Mouse (Mus musculus) Patski (cell line): ENCODE results near the gene Gstm6. TPM values are rescaled to one million over a fixed set of nuclear protein-coding genes. Genes with fewer than 3 reads are reported as not detected.
A peak's percentile ranks its signal among the peaks of the same experiment; 100 is the strongest.

Experiments used
- ATAC-seq: fragments of 100-300 bp; one replicate; pipeline ENCODE4 v1.8.0; 2021
- CTCF ChIA-PET: fragments of 350-600 bp; sonication (Branson Sonifier 250); formaldehyde crosslinking; loops from one replicate; lab custom pipeline; 2022; ENCODE audit warnings: inconsistent platforms; lab: Charles Lee
- POLR2A ChIA-PET: fragments of 350-600 bp; sonication (Branson Sonifier 250); formaldehyde crosslinking; loops from one replicate; lab custom pipeline; 2022; ENCODE audit warnings: antibody characterized with exemption, inconsistent platforms; lab: Charles Lee
- DNase-seq: peaks from one replicate; pipeline ENCODE4 v3.0.0-alpha.2; 2011; ENCODE audit warnings: low read depth, low spot score
- H3K27me3 ChIP-seq: fragments of 371-371 bp; one replicate; pipeline ENCODE4 v1.5.1; 2021
- CTCF ChIP-seq: fragments of 100-300 bp; IDR thresholded peaks from one replicate; pipeline ENCODE4 v1.5.1; 2021
- in situ Hi-C: fragments of 300-500 bp; cut with MboI; formaldehyde crosslinking; loops from 3 replicates; pipeline ENCODE4 v1.11.1; 2018; ENCODE audit warnings: low pct_unique_long_range_greater_than_20kb, mixed read lengths
- polyA plus RNA-seq: library from polyadenylated mRNA; unstranded; gene quantifications from one replicate; pipeline ENCODE4 v1.2.3, GENCODE M21; 2021

The Gstm6 gene
- polyA plus RNA-seq, 1 experiment from 2014 or later: 0.15 TPM

GRCm38 (mm10) chr3:107945729-107946128 is 2.2 kb upstream of the Gstm6 start:
- ChIA-PET CTCF (interaction anchor here (1.0 to 1.5 kb wide), 2 partner anchors 15 to 203 kb away, joined by 3 to 4 read pairs; no protein-coding TSS in a partner anchor), POLR2A (no interaction called here)
- in situ Hi-C loops: no loop called here
- no peak for DNase-seq
- H3K27me3 ChIP-seq: no peaks in the 10 kb centered on the region
- no peak for ATAC-seq
- TF ChIP-seq CTCF: peak; percentile 39

DNA sequence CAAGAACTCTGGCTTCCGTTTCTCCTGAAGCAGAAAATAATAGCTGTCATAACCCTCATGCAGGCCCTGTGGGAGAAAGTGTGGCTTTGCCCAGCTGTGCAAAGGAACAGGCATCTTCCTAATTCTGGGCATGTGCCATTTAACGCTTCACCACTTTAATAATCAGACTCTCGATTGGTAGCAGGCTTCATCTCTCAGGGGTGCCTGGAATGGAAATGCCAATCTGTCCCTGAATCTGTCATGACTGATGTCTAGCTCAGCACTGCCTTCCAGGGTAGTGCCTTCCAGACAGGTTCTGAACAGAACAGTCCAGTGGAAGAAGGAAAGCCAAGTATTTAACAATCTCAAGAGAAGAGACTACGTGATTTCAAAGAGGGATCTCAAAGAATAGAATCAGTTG is 2.3 kb downstream of the Gstm6 start:
- ATAC-seq (no peak), DNase-seq (no peak)
- no peaks in the 10 kb centered on the region for H3K27me3 ChIP-seq
- in situ Hi-C loops: no loop called here
- TF ChIP-seq CTCF: no peak
- ChIA-PET CTCF (interaction anchor here (1.8 to 5.3 kb wide), 5 partner anchors 11 to 121 kb away, joined by 5 to 25 read pairs (median 20); partner anchors contain the start of genes Gstm1 and Gstm7), POLR2A (interaction anchor here (0.5 kb wide), 1 partner anchor 41 kb away, joined by 5 read pairs; no protein-coding TSS in a partner anchor)

DNA sequence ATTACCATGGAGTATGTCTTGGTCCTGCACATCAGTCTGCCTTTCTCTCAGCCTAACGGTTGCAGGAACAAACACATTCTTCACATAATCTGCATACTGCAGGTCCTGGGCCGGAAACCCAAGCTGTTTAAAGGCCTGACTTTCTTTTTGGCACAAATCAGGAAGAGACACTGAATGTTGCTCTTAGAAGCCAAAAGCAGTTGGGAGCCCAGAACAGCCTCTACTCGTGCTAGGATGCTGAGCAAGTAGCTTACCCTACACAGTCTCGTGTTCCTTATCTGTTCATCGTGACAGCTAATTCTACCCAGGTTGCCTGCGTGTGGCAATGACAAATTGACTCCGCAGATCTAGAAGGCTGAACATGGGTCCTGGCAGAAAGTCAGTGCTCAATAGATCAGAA is 3.0 kb downstream of the Gstm6 start:
- TF ChIP-seq CTCF: no peak
- ATAC-seq: peak; percentile 14
- in situ Hi-C loops: no loop called here
- ChIA-PET POLR2A (interaction anchor here (1.1 kb wide), 1 partner anchor 9 kb away, joined by 4 read pairs; the partner anchor contains the start of gene Gstm7), CTCF (interaction anchor here (1.3 to 5.3 kb wide), 9 partner anchors 9 to 207 kb away, joined by 4 to 25 read pairs (median 20); partner anchors contain the start of genes Gstm1 and Gstm7)
- H3K27me3 ChIP-seq: no peaks in the 10 kb centered on the region
- DNase-seq: no peak

DNA sequence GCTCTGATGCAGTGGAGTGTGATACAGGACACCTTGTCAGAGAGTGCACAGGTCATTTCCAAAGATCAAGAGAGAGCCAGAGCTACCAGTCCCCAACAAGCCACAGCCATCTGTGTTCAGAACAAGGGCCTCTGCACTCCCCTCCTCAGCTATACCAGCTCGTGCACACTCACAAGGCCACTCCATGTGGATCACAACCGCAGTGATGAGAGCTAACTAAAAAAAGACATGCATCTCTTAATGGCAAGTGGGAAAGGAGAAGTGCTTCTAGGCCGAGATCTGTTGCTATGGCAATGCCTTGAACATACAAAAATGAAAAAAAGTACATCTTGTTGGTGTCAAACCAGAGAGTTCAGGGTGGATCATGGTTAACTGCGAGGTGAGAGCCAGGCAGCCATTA is 3.7 kb downstream of the Gstm6 start:
- DNase-seq (no peak), ATAC-seq (no peak)
- no peak for TF ChIP-seq CTCF
- ChIA-PET POLR2A (interaction anchor here (1.0 to 1.2 kb wide), 3 partner anchors 8 to 109 kb away, joined by 3 to 4 read pairs (median 4); partner anchors contain the start of gene Gstm7), CTCF (interaction anchor here (0.7 to 5.3 kb wide), 14 partner anchors 9 to 208 kb away, joined by 3 to 25 read pairs (median 8); partner anchors contain the start of genes Gstm1 and Gstm7)
- in situ Hi-C loops: loop anchor here (5.0 kb wide), 2 partner anchors 122 to 207 kb away; partner anchors contain the start of gene Gnai3
- H3K27me3 ChIP-seq: no peaks in the 10 kb centered on the region

DNA sequence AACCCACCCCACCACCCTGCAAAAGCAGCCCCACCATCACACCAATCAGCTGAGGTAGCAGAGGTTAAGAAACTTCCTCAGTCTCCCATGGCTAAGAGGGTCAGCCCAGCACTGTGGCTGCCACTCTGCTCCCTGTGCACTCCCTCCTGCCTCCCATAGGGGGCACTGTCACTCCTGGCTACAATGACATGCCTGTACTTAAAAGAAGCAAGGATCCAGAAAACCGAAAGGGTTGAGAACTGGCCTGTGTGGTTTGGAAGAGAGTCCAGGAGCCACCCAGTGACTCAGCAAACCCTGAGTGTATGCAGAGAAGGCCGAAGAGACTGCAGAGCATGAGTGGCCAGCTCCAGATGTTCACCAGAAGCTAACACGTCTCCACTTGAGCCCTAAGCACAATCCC is 4.1 kb downstream of the Gstm6 start:
- ATAC-seq (peak; percentile 85), DNase-seq (peak; percentile 82)
- peak; percentile 99 for TF ChIP-seq CTCF
- H3K27me3 ChIP-seq: no peaks in the 10 kb centered on the region
- in situ Hi-C loops: loop anchor here (5.0 kb wide), 2 partner anchors 123 to 208 kb away; partner anchors contain the start of gene Gnai3
- CTCF ChIA-PET: interaction anchor here (0.7 to 5.3 kb wide), 15 partner anchors 9 to 208 kb away, joined by 3 to 25 read pairs (median 7); partner anchors contain the start of genes Gstm1 and Gstm7
- POLR2A ChIA-PET: interaction anchor here (1.0 to 1.4 kb wide), 4 partner anchors 8 to 110 kb away, joined by 3 to 4 read pairs (median 4); partner anchors contain the start of gene Gstm7

- in situ Hi-C loops: loop anchor here (5.0 kb wide), 2 partner anchors 126 to 211 kb away; partner anchors contain the start of gene Gnai3
- POLR2A ChIA-PET: no interaction called here
- DNase-seq: no peak
Measured at GRCm38 (mm10) chr3:107935888-107936287, 7.7 kb downstream of the Gstm6 start.

GRCm38 (mm10) chr3:107935268-107935667 is 8.3 kb downstream of the Gstm6 start:
- ChIA-PET CTCF (interaction anchor here (1.0 kb wide), 1 partner anchor 11 kb away, joined by 3 read pairs; no protein-coding TSS in a partner anchor), POLR2A (no interaction called here)
- H3K27me3 ChIP-seq: no peaks in the 10 kb centered on the region
- in situ Hi-C loops: loop anchor here (5.0 kb wide), 2 partner anchors 127 to 212 kb away; partner anchors contain the start of gene Gnai3
- DNase-seq (no peak), ATAC-seq (no peak)
- no peak for TF ChIP-seq CTCF

More at GRCm38 (mm10) chr3:107935888-107936287, 7.7 kb downstream of the Gstm6 start:
- TF ChIP-seq CTCF: no peak
- CTCF ChIA-PET: interaction anchor here (1.0 kb wide), 1 partner anchor 17 kb away, joined by 3 read pairs; no protein-coding TSS in a partner anchor
- H3K27me3 ChIP-seq: no peaks in the 10 kb centered on the region
- ATAC-seq: no peak

DNA sequence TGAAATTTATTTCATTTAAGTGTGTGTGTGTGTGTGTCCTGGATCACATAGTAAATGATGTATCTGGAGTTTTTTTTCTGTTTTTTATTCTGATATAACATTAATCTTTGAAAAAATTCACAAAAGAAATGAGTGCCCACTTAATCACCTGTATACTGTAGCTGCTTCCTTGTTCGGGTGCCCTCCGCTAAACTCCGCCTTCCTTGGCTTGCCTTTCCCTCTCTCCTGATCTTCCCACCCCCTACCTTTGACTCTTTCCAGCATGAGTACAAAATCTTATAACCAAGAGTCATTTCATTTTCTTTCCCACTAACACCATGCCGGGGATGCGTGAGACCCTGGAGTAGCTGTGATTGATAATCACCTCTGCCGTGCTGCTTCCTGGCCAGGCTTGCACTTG is 11.4 kb downstream of the Gstm6 start:
- in situ Hi-C loops: no loop called here

GRCm38 (mm10) chr3:107931670-107932069 is 11.9 kb downstream of the Gstm6 start, which contains the start of gene Gstm7:
Gene Gstm7 (minus strand): TSS chr3:107931817.
- POLR2A ChIA-PET: interaction anchor here (0.6 to 1.0 kb wide), 3 partner anchors 8 to 128 kb away, joined by 3 to 4 read pairs (median 3); no protein-coding TSS in a partner anchor
- in situ Hi-C loops: no loop called here
- no peak for TF ChIP-seq CTCF
- no peaks in the 10 kb centered on the region for H3K27me3 ChIP-seq
- CTCF ChIA-PET: interaction anchor here (0.8 to 7.9 kb wide), 13 partner anchors 8 to 157 kb away, joined by 3 to 71 read pairs (median 5); partner anchors contain the start of genes Gstm1 and Gstm6
- peak; percentile 68 for ATAC-seq
- DNase-seq: peak; percentile 93

More for the DNA sequence above, 11.4 kb downstream of the Gstm6 start:
- DNase-seq: no peak
- no peak for ATAC-seq
- POLR2A ChIA-PET: interaction anchor here (0.9 to 1.0 kb wide), 2 partner anchors 8 to 84 kb away, joined by 3 to 4 read pairs; no protein-coding TSS in a partner anchor
- TF ChIP-seq CTCF: no peak
- CTCF ChIA-PET: interaction anchor here (0.7 to 7.9 kb wide), 11 partner anchors 8 to 156 kb away, joined by 3 to 71 read pairs (median 5); partner anchors contain the start of genes Gstm1 and Gstm6
- no peaks in the 10 kb centered on the region for H3K27me3 ChIP-seq

GRCm38 (mm10) chr3:107931134-107931533 is 12.4 kb downstream of the Gstm6 start:
- no peaks in the 10 kb centered on the region for H3K27me3 ChIP-seq
- no peak for ATAC-seq
- TF ChIP-seq CTCF: no peak
- in situ Hi-C loops: no loop called here
- ChIA-PET POLR2A (interaction anchor here (0.5 to 1.0 kb wide), 4 partner anchors 9 to 128 kb away, joined by 3 to 4 read pairs (median 4); no protein-coding TSS in a partner anchor), CTCF (interaction anchor here (0.8 to 7.9 kb wide), 14 partner anchors 9 to 157 kb away, joined by 3 to 71 read pairs (median 4); partner anchors contain the start of genes Gstm1 and Gstm6)
- DNase-seq: no peak
